Mouse (Mus musculus): ENCODE measurements at regions not wholly inside any gene's neighbourhood (a gene's known extent, or its start where the extent isn't known, plus 50 kb on each side); places are given as distances from the start of the nearest gene placed in this dataset.
A peak's percentile ranks its signal among the peaks of the same experiment; 100 is the strongest.

GRCm38 (mm10) chr13:37500668-37501286 lies 155.8 kb downstream of the Ly86 start:
- no peak for ATAC-seq (ENCODE audit: poor library complexity, severe bottlenecking)

GRCm38 (mm10) chr13:37503449-37503848 lies 158.4 kb downstream of the Ly86 start:
- ATAC-seq (ENCODE audit: poor library complexity, severe bottlenecking): no peak

DNA sequence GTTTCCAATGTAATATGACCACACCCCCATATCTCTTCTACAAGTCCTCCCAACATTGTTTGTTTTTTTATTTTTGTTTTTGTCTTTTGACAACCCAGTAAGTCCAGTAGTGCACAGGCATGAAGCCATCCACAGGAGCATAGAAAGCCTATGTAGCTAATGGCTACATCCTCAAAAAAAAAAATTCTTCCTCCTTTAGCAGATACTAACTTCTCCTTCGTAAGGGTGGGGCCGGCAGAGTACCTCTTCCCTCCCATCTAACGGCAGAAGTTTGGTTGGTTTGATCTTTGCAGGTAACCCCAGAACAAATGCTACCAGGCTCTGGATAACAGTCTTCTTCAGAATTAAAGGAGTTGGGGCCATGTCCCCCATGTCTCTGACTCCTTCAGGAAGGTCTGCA lies 158.9 kb downstream of the Ly86 start:
- ATAC-seq (ENCODE audit: poor library complexity, severe bottlenecking): peak; percentile 82

DNA sequence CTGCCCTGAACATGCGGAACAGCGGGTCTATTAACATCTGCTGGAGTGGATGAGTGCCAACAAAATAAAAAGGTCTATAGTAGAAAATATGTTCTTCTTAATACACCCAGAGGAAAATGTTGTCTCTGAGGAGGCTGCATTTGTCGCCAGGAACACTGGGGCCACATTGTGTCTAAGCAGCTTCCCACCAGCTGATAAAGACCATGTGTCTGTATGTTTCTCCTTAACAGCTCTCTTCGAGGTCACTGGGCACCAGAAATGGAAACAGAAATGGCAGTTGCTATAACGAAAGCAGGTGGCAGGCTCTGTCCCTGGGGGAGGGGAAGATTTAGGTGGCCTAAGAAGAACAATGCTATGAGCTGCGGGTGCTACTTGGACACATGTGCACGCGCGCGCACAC lies 159.4 kb downstream of the Ly86 start:
- no peak; the same call in 1 of the 2 replicates for ATAC-seq (ENCODE audit: poor library complexity, severe bottlenecking)

- ATAC-seq (ENCODE audit: poor library complexity, severe bottlenecking): no peak
Measured at GRCm38 (mm10) chr13:37505617-37506016, 160.6 kb downstream of the Ly86 start.

DNA sequence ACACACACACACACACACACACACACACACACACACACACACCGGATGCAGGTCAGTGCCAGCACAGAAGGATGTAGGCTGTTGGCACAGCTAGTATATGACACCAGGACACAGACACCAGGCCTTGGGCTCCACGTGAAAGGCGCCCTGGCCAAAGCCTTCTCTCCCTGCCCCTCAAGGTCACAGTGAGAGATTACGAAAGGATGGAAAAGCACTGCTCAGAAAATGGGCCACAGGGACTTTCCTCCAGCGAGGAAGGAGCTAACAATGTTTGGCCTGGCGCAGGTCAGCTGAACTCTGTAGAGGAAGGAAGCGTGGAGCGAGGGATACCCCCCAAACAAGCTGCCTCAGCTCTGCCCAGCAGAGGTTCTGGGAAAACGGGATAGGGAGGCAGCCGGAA lies 161.0 kb downstream of the Ly86 start:
- no peak for ATAC-seq (ENCODE audit: poor library complexity, severe bottlenecking)

DNA sequence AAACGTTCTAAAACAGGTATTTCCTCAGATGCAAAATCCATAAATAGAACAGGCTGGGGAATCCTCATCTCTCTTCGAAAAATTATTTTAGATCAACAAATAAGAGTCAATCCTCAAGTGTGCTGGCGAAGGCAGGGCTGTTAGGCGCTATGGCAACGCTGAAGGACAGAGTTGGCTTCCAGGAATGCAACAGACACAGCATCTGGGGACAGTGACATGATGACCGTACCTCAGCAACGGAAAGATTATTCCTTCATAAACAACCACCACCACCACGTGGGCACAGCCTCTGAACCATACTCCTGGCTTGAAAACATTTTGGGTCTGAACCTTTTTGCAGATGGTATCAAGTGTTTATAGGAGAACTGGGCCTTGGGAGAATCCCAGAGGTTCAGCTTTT lies 161.7 kb downstream of the Ly86 start:
- ATAC-seq (ENCODE audit: poor library complexity, severe bottlenecking): no peak

DNA sequence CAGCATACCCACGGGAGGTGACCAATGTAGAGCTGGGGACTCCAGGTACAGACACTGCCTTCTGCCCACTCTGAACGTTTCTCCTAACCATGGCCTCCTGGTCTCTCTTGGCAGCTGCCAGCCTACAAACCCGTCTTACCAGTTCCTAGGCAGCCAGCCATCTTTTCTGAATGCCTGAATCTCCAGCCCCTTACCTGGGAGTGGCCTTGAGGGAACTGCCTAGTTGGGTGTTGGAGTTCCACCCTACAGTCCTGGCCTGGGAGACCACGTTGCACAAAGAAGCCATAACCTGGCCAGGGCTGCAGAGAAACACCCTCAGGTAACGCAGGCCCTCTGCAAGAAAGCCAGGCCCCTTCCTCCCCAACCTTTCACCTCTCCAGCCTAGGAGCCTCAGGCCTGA lies 162.1 kb downstream of the Ly86 start:
- no peak for ATAC-seq (ENCODE audit: poor library complexity, severe bottlenecking)

DNA sequence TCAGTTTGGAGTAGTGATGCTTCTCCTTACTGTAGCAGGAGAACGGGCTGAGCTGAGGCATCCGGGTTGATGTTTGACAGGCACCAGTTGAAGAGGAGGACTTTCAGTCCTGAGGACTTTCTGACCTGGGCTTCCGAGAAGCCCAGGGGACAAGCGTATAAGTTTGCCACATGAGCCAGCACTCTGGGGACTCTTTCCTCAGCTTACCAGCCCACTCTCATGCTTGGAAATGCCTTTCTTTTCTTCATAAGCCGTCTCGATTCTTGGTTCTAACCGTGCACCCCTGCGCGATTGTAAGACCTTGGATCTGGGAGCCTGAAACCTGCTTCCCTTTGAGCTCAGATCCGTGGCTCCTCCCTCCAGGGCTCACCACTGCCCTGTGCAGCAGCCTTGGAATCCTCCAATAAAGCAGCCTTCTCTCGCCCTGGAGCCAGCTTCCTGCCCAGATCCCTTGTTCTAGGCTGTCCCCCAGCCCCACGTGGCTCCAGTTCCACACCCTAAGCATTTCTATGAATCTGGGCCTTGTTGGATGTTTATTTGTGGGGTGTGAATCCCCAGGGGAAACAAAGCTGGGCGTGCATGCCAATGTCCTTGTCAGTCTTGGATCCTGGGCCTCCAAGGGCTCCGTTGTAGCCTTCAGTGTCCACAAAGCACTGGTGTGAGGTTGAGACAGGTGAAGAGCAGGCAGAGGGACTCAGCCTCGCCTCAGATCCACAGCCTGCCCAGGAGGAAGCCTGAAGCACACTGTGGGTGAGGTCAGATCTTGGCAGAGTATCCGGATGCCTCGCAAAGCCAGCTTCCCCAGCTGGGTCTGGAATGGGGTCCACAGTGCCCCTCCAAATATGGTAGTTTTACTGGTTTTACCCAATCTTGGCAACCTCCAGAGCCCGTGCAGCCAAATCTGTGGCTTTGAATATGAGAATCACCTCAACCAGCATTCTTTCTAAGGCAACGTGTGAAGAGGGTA lies 163.7 kb downstream of the Ly86 start:
- ATAC-seq (ENCODE audit: poor library complexity, severe bottlenecking): no peak

DNA sequence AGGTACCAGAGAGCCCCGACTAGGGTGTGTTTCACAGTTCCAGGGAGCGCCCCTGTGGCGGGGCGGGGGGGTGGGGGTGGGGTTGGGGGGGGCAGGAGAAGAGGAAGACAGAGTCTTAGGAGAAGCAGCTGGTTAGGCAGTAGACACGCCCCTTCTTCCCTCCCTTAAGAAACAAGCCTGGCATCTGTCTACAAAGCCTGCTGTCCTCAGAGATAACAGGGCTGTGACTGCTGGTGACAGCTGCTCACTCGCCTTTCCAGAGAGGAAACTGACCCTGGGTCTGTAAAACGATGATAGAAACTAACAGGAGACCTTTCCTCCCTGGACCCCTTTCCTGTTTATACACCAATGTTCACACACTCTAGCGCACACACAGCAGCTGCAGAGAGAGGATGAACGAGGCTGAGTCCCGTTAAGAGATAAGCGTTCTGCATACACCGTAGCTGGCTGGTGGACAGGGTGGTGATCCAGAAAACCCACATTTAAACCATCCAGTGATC lies 164.4 kb downstream of the Ly86 start:
- peak; percentile 40 for ATAC-seq (ENCODE audit: poor library complexity, severe bottlenecking)

- no peak for ATAC-seq (ENCODE audit: poor library complexity, severe bottlenecking)
Measured at GRCm38 (mm10) chr13:37510511-37510910, 165.5 kb downstream of the Ly86 start.

DNA sequence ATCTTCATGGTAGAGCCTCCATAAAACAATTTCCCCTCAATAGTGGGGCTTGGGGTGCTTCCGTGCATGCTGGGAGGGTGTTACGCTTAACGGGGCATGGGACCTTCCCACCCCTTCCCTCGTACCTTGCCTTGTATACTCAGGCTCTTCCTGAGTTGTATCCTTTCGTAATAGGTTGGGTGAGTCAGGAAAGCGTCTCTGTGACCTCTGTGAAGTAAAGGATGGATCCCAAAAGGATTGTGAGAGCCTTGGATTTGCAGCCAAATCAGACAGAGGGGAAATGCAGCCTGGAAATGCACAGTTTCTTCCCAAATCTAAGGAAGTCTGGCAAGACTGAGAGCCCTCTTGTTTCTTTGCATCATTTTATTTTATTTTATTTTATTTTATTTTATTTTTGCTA lies 166.0 kb downstream of the Ly86 start:
- no peak for ATAC-seq (ENCODE audit: poor library complexity, severe bottlenecking)

- ATAC-seq (ENCODE audit: poor library complexity, severe bottlenecking): no peak
Measured at GRCm38 (mm10) chr13:37511406-37511805, 166.4 kb downstream of the Ly86 start.

- no peak for ATAC-seq (ENCODE audit: poor library complexity, severe bottlenecking)
Measured at GRCm38 (mm10) chr13:37512781-37513180, 167.8 kb downstream of the Ly86 start.

- ATAC-seq (ENCODE audit: poor library complexity, severe bottlenecking): no peak
Measured at GRCm38 (mm10) chr13:37513206-37513904, 168.3 kb downstream of the Ly86 start.

- no peak for ATAC-seq (ENCODE audit: poor library complexity, severe bottlenecking)
Measured at GRCm38 (mm10) chr13:37513905-37514607, 169.0 kb downstream of the Ly86 start.

GRCm38 (mm10) chr13:37514641-37515305 lies 169.8 kb downstream of the Ly86 start:
- ATAC-seq (ENCODE audit: poor library complexity, severe bottlenecking): peak; percentile 43; the same call in 1 of the 2 replicates

- no peak for ATAC-seq (ENCODE audit: poor library complexity, severe bottlenecking)
Measured at GRCm38 (mm10) chr13:37517055-37517807, 172.2 kb downstream of the Ly86 start.

DNA sequence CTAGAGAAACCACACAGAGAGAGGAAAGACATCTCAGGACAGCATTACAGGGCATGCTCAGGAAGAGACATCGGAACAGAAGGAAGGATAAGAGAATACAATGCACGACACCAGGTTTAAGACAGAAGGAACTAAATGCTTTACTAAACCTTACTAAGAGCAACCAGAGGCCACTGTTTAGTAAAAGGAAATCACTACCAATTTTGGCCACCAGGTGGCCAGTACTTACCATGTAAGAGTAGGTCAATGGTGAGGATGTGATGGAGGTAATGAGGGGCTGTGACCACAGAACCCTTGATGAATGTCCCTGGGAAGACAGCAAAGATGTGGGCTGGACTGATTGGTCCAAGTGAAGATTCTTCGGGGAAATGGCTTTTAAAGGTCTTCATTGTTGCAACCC lies 174.9 kb downstream of the Ly86 start:
- ATAC-seq (ENCODE audit: poor library complexity, severe bottlenecking): peak; percentile 59

All from megakaryocyte, adult 5-6 weeks (primary cell).